Mouse (Mus musculus) limb, embryonic 12.5 days (tissue): ENCODE measurements around the gene Wasf2. TPM values are rescaled to one million over a fixed set of nuclear protein-coding genes. Genes with fewer than 3 reads are reported as not detected.
A peak's percentile ranks its signal among the peaks of the same experiment; 100 is the strongest.

Experiments used
- ATAC-seq: fragments of 200-750 bp; cut with Nextera tagmentation; 2 replicates; pipeline ENCODE4 v1.8.0; 2017; ENCODE audit warnings: low read depth, moderate TSS enrichment; ENCODE audit not compliant: insufficient number of reproducible peaks, insufficient read depth, low FRiP score, low TSS enrichment
- H3K27ac ChIP-seq: fragments of 300-500 bp; sonication (generic); 2 replicates; pipeline ENCODE4 v1.5.1; 2016; ENCODE audit warnings: mild to moderate bottlenecking, moderate library complexity
- H3K27me3 ChIP-seq: fragments of 300-500 bp; sonication (generic); 2 replicates; pipeline ENCODE4 v1.6.1; 2016; ENCODE audit warnings: mild to moderate bottlenecking, moderate library complexity
- H3K36me3 ChIP-seq: fragments of 300-500 bp; sonication (generic); 2 replicates; pipeline ENCODE4 v1.6.1; 2016; ENCODE audit warnings: mild to moderate bottlenecking, moderate library complexity
- H3K4me1 ChIP-seq: fragments of 300-500 bp; sonication (generic); replicated peaks from 2 replicates; pipeline ENCODE4 v1.6.1; 2016
- H3K4me2 ChIP-seq: fragments of 300-500 bp; sonication (generic); 2 replicates; pipeline ENCODE4 v1.6.1; 2016; ENCODE audit warnings: mild to moderate bottlenecking, moderate library complexity
- H3K4me3 ChIP-seq: fragments of 300-500 bp; sonication (generic); replicated peaks from 2 replicates; pipeline ENCODE4 v1.5.1; 2016; ENCODE audit warnings: mild to moderate bottlenecking
- H3K9ac ChIP-seq: fragments of 300-500 bp; sonication (generic); replicated peaks from 2 replicates; pipeline ENCODE4 v1.6.1; 2016; ENCODE audit warnings: mild to moderate bottlenecking, moderate library complexity
- H3K9me3 ChIP-seq: fragments of 300-500 bp; sonication (generic); 2 replicates; pipeline ENCODE4 v1.6.1; 2016; ENCODE audit warnings: mild to moderate bottlenecking, moderate library complexity
- WGBS: fragments of 180-500 bp; shearing (Covaris S2); methylation state at CpG from one replicate; pipeline ENCODE4 v1.1.7; 2016; 5-methylcytosine and 5-hydroxymethylcytosine counted together
- polyA plus RNA-seq: library from polyadenylated mRNA; unstranded; fragments of >200 nt; fragmentation: Nextera tagmentation; extraction: Ambion mirVana; gene quantifications from 2 replicates; pipeline ENCODE4 v1.2.1, GENCODE M21; 2016

The Wasf2 gene
- polyA plus RNA-seq, 1 experiment from 2014 or later, result 81.6 TPM

DNA sequence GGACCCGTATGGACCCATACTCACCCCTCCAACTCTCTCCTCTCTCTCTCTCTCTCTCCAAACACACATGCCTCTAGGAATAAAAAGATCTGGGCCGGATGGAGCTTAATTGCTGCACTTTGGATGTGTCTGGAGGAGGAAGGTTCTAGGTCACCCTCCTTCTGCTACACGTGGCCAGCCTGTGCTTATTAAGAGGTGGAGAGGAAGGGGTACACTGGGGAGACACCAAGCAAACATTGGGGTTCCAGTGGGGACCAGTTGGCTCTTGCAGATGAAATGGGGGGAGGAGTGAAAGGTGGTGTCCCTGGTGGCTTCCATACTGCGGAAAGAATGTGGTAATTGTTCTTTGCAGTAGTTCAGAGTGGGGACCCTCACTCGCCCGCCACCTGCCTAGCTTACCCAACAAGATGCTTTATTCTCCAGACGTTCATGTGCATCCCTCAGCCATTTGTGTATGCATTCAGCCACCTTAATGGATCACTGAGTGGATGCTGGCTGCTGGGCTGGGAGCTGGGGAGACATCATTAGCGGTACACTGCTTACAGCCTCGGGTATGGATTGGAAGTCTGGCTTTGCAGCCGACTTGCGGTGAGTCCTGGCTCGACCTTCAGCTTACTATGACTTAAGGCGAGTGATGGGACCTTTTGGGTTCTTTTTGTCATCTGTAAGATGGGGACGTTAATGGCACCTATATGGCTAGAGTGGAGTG is 14.4 kb upstream of the Wasf2 start:
- Histone ChIP-seq H3K4me3 (no peak overlapping the region), H3K27ac (no peak overlapping the region), H3K9ac (no peak overlapping the region), H3K4me1 (peaks cover 48% of the 10 kb centered on the region), H3K4me2 (no peak overlapping the region), H3K9me3 (no peaks in the 10 kb centered on the region), H3K27me3 (no peaks in the 10 kb centered on the region), H3K36me3 (no peaks in the 10 kb centered on the region)
- ATAC-seq, result no peak
- 72% methylated on average over 14 of the region's 14 CpGs for WGBS

DNA sequence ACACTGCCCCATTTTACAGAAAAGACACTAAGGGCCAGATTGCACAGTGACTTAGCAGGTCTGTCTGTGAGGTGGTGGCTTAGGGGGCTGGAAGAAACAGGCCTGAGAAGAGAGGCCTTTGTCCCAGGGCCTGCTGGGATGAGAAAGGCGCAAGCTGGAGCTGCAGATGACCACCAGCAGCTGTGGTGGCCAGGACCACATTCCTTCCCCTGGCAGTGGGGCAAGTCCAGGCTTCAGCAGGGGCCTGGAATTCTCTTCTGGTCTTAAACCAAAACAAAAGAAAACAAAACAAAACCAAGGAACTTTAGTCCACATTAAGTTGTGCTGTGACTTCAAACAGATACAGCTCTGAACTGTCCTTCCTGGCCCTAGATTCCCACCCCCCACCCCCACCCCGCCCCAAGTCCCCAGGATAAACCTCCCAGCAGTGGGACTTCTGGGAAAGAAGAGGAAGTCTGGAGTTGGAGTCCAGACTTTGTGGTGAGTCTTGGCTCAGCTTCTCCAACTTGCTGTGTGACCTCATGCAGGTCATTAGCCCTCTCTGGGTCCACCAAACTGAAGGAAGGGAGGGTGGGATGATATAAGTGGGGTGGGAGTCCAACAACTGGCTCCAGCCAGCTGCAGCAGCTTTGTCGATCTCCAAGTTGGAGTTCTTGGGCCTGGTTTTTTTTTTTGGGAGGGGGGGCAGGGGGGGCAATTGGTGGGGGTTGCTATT is 13.4 kb upstream of the Wasf2 start:
- peak overlapping the region; percentile 34; the same call in 1 of the 2 replicates for H3K4me2 ChIP-seq
- WGBS, result 49% methylated on average over 3 of the region's 3 CpGs
- no peak overlapping the region for H3K9ac ChIP-seq
- no peaks in the 10 kb centered on the region for H3K27me3 ChIP-seq
- H3K27ac ChIP-seq, result peak overlapping the region; percentile 95
- ATAC-seq, result no peak
- H3K4me1 ChIP-seq, result peaks cover 47% of the 10 kb centered on the region
- no peaks in the 10 kb centered on the region for H3K36me3 ChIP-seq
- H3K9me3 ChIP-seq, result no peaks in the 10 kb centered on the region
- H3K4me3 ChIP-seq, result no peak overlapping the region

DNA sequence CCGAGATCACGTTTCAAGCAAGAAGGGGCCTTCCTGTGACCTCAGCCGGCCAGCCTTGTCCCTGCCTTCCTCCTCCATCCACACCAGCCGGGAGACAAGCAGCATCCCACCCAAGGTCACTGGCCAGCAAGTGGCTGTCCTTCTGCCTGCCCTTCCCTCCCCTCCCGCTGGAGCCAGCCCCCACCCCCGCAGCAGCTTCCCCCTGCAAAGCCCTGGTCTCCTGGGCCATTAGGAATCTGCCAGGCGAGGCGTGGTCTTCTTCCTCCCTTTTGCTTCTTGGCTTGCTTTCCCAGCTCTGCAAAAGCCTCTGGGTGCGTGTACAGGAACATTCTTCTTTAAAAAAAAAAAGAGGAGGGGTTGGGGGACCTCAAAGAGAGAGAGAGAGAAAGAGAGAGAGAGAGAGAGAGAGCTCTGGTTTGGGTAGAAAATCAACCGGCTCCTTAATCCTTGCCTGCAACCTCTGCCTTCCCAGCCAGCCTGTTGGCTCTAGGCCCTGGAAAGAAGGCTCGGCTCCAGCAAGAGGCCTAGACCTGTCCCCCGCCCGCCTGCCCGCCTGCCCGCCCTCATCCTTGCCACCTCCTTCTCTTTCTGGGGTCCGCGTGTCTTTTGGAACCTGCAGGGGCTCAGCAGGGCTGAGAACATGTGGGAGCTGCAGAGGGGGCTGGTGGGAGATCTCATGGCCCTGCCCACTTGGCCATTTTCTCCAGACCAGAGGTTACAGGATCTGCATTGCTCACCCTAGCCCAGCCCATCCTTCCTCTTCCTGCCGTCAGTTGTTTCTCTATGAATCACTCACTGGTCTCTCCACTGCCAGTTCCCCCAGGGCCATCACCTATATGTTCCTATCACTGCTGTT is 12.5 kb upstream of the Wasf2 start:
- Histone ChIP-seq H3K9ac (peak overlapping the region; percentile 37; the same call in 1 of the 2 replicates), H3K27ac (peak overlapping the region; percentile 95), H3K36me3 (no peaks in the 10 kb centered on the region), H3K4me2 (peak overlapping the region; percentile 34), H3K4me1 (peaks cover 40% of the 10 kb centered on the region), H3K4me3 (0 out of 2 replicates have a peak overlapping the region, but pooled peaks have one; percentile 6), H3K27me3 (no peaks in the 10 kb centered on the region), H3K9me3 (no peaks in the 10 kb centered on the region)
- ATAC-seq, result no peak
- WGBS, result 13% methylated on average over 18 of the region's 18 CpGs

DNA sequence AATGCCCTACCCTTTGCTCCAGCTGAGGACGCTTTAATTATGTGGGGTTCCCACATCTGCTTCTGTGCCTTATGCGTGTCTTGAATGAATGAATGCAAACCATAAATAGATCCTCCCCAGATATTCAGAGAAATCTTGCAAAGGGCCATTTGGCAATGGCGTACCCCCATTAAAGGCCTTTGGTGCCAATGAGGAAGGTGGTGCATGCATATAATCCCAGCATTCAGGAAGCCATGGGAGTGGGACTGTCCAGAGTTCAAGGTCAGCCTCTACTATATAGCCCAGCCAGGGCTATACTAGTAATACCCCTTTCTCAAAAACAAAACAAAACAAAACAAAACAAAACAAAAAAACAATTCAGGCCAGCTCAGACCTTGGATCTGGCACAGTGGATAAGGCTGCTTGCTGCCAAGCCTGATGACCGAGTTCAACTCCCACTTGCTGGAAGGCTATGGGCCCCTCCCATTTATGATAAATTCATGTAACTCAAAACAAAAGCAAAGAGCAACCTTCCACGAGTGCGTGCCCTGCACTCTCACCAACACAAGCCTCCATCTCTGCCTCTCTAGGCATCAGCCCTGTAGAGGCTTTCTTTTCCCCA is 11.4 kb upstream of the Wasf2 start:
- Histone ChIP-seq H3K36me3 (no peaks in the 10 kb centered on the region), H3K4me3 (no peak overlapping the region), H3K9ac (no peak overlapping the region), H3K27ac (0 out of 2 replicates have a peak overlapping the region, but pooled peaks have one; percentile 17), H3K27me3 (no peaks in the 10 kb centered on the region), H3K4me2 (no peak overlapping the region), H3K9me3 (no peaks in the 10 kb centered on the region), H3K4me1 (peaks cover 31% of the 10 kb centered on the region)
- WGBS, result 90% methylated on average over 6 of the region's 6 CpGs
- ATAC-seq, result no peak

DNA sequence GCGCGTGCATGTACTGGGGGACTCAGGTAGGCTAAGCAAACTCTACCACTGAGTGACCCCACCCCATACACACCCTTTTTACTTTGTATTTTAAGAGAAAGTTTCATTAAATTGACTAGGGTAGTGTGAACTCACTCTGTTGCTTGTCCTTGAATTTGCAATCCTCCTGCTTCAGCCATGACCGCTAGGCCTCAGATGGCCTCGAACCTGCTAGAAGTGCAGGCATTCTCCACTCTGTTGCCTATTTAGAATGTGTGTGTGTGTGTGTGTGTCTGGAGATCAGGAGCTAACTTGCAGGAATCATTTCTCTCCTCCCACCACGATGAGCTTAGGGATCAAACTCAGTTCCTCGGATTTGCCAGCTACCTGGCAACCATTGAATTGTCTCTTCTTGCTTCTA is 10.7 kb upstream of the Wasf2 start:
- WGBS, result 82% methylated on average over 6 of the region's 6 CpGs
- no peak overlapping the region for H3K9ac ChIP-seq
- peaks cover 6% of the 10 kb centered on the region; the same call in 1 of the 2 replicates for H3K9me3 ChIP-seq
- no peak overlapping the region for H3K4me2 ChIP-seq
- peaks cover 31% of the 10 kb centered on the region for H3K4me1 ChIP-seq
- H3K27ac ChIP-seq, result no peak overlapping the region
- no peak overlapping the region for H3K4me3 ChIP-seq
- no peak for ATAC-seq
- no peaks in the 10 kb centered on the region for H3K27me3 ChIP-seq
- no peaks in the 10 kb centered on the region for H3K36me3 ChIP-seq

DNA sequence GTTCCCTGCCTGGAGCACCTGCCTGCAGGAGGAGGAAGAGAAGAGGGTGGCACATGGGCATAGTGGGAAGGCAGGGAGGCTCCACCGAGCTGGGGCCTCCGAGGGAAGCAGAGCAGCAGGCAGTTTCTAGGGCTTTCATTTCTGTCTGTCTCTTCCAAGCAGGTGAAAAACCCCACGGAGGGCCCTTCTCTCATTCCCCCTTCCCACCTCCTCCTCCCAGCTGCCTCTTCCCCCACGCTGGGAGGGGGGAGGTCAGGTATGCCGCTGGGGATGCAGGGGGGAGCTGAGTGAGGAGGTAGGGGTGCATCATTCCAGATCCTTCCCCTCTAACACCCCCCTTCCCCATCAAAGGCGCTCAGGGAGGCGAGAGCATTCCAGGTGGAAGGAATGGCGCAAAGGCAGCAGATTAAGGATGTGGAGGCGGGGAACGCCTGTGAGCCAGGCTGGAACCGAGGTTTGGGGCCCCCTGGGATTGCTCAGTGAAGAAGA is 9.4 kb upstream of the Wasf2 start:
- H3K9me3 ChIP-seq, result peaks cover 6% of the 10 kb centered on the region; the same call in 1 of the 2 replicates
- peaks cover 31% of the 10 kb centered on the region for H3K4me1 ChIP-seq
- H3K36me3 ChIP-seq, result no peaks in the 10 kb centered on the region
- ATAC-seq, result no peak
- H3K9ac ChIP-seq, result no peak overlapping the region; the same call in 1 of the 2 replicates
- 7% methylated on average over 11 of the region's 11 CpGs for WGBS
- H3K27ac ChIP-seq, result peak overlapping the region; percentile 60
- H3K4me3 ChIP-seq, result no peak overlapping the region
- no peaks in the 10 kb centered on the region for H3K27me3 ChIP-seq
- peak overlapping the region; percentile 33 for H3K4me2 ChIP-seq

DNA sequence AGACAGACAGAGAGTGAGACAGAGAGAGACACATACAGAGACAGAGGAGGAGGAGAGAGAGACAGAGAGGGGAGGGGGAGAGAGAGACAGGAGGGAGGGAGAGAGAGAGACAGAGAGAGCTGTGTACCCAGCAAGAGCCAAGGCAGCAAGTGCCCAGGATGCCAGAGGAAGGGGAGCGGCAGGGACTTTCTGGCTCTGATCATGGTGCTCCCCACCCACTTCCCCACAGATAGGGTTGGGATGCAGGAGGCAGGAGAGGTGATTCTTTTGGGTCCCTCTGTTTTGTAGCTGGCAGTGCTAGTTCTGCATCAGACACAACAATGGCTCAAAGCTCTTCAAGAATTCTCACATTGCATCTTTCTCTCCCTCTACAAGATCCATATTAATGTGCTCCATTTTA is 8.9 kb upstream of the Wasf2 start:
- peaks cover 27% of the 10 kb centered on the region for H3K4me1 ChIP-seq
- no peak overlapping the region; the same call in 1 of the 2 replicates for H3K9ac ChIP-seq
- H3K27me3 ChIP-seq, result no peaks in the 10 kb centered on the region
- H3K27ac ChIP-seq, result 0 out of 2 replicates have a peak overlapping the region, but pooled peaks have one; percentile 60
- H3K36me3 ChIP-seq, result no peaks in the 10 kb centered on the region
- H3K9me3 ChIP-seq, result peaks cover 6% of the 10 kb centered on the region; the same call in 1 of the 2 replicates
- ATAC-seq, result no peak
- 82% methylated on average over 1 of the region's 1 CpGs for WGBS
- no peak overlapping the region for H3K4me3 ChIP-seq
- H3K4me2 ChIP-seq, result 0 out of 2 replicates have a peak overlapping the region, but pooled peaks have one; percentile 33

DNA sequence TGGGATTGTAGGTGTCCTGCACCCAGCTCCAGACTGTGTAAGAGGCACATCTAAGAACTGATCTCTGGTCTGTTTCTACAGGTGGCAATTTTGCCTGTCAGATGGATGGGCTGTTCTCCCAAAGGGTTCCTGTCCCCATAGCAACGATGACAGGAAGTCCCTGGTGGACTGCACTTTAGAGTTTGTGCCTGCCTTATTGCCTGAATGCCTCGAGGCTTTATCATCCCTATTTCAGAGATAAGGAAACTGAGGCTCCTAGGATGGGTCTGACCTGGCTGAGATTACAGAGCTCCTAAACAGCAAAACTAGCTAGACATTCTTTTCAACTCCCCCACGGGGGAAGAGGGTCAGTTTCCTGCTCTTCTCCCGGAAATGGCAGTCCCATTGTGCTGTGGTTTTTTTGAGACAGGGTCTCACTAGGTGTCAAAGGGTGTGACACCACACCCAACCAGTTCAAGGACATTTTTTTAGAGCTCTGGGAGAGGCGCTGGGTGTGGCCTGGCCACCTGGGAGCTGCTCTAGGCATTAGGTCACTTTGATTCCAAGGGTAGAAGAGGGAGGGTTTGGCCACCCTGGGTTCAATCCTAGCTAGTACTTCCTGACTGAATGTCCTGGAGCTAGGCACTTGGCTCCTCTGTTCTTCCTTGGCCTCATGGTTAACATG is 8.2 kb upstream of the Wasf2 start:
- Histone ChIP-seq H3K4me3 (no peak overlapping the region), H3K9me3 (peaks cover 6% of the 10 kb centered on the region; the same call in 1 of the 2 replicates), H3K27ac (no peak overlapping the region), H3K4me2 (no peak overlapping the region), H3K9ac (no peak overlapping the region), H3K27me3 (no peaks in the 10 kb centered on the region), H3K4me1 (peaks cover 20% of the 10 kb centered on the region), H3K36me3 (no peaks in the 10 kb centered on the region)
- 33% methylated on average over 5 of the region's 5 CpGs for WGBS
- no peak for ATAC-seq

DNA sequence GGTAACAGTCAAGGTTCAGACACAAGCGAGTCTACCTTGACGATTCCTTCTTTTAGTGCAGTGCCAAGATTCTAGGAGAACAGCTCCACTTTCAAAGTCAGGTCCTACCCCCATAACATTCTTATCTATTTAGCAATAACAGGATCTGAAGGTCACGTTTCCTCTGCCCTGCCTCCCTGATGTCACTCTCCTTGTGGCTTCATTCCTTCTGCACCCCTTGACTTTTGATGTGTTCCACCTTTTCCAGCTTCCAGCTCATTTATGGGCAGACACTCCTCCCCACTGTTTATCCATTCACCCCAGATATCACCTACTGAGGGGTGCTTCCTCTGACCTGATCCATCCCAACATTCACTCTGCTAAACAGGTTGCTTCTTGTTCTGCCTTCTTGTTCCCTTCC is 3.2 kb upstream of the Wasf2 start:
- Histone ChIP-seq H3K36me3 (no peaks in the 10 kb centered on the region), H3K27me3 (no peaks in the 10 kb centered on the region), H3K4me3 (no peak overlapping the region), H3K4me2 (no peak overlapping the region), H3K9ac (no peak overlapping the region), H3K9me3 (peaks cover 6% of the 10 kb centered on the region; the same call in 1 of the 2 replicates), H3K27ac (no peak overlapping the region), H3K4me1 (peaks cover 19% of the 10 kb centered on the region)
- WGBS, result 80% methylated on average over 3 of the region's 3 CpGs
- no peak for ATAC-seq

DNA sequence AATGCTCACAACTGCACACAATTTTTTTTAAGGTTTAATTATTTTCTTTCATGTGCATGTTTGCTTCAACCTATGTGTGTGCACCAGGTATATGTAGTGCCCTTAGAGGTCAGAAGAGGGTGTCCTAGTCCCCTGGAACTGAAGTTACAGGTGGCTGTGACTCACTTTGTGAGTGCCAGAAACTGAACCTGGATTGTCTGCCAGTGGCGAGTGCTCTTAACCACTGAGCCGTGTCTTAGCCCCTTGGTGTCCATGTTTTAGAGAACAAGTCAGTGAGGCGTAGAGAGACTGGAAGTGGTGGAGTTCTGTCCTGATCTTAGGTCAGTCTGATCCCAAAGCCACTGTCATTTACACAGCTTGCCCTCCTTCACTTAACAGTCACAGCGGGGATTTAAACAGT is 2.4 kb upstream of the Wasf2 start:
- ATAC-seq, result no peak
- Histone ChIP-seq H3K9ac (no peak overlapping the region), H3K36me3 (no peaks in the 10 kb centered on the region), H3K4me3 (no peak overlapping the region), H3K4me2 (no peak overlapping the region), H3K4me1 (peaks cover 24% of the 10 kb centered on the region), H3K9me3 (peaks cover 6% of the 10 kb centered on the region; the same call in 1 of the 2 replicates), H3K27me3 (no peaks in the 10 kb centered on the region), H3K27ac (no peak overlapping the region)
- WGBS, result 82% methylated on average over 4 of the region's 4 CpGs
